8 mouse cellular contexts compared by ENCODE assay signal in genomic region chr3:95135023-95135422, GRCm38 (mm10). TPM values are rescaled to one million over a fixed set of nuclear protein-coding genes. Genes with fewer than 3 reads are reported as not detected.
DNase-seq lines count a peak whose midpoint lies in the region; ATAC-seq and TF ChIP-seq lines count a peak whose summit lies in the region.

No protein-coding gene starts in this region.

- peaks cover 29% of the 10 kb centered on the region for H3K36me3 ChIP-seq in embryonic facial prominence, embryonic 15.5 days
- peaks cover 9% of the 10 kb centered on the region for H3K36me3 ChIP-seq in spleen, adult 2 months (ENCODE audit: control insufficient read depth, insufficient read depth, low read length)

- TF ChIP-seq POLR2A in spleen, adult 2 months (IDR thresholded peaks at IDR 0.05; ENCODE audit: low read depth, low read length): no peak

- peak; percentile 75 to 81 for DNase-seq in adrenal gland, adult (ENCODE audit: inconsistent age in 2 of 2, low spot score in 1 of 2)
- no peak for DNase-seq in adrenal gland, postnatal 4 days (ENCODE audit: low spot score in 2 of 2)
- DNase-seq in adrenal gland, adult 18-20 months (ENCODE audit: low spot score in 2 of 2): peak; percentile 45 to 53
- DNase-seq in heart, postnatal 10 days: peak; percentile 56 to 64
- DNase-seq in kidney, postnatal 25 days: peak; percentile 86 to 88
- DNase-seq in lung, postnatal 25 days (ENCODE audit: low spot score): peak; percentile 60
- peak in 1 of 2 experiments; percentile 49 for DNase-seq in spleen, adult 2 months (ENCODE audit: low read depth in 1 of 2, low spot score in 2 of 2)

- no peak for ATAC-seq in embryonic facial prominence, embryonic 15.5 days (ENCODE audit: insufficient number of reproducible peaks, low FRiP score, low TSS enrichment, low read depth)

- intact Hi-C loops in heart, postnatal 10 days (cut with DNase I): no loop called here

- H3K27me3 ChIP-seq in embryonic facial prominence, embryonic 15.5 days: no peaks in the 10 kb centered on the region
- H3K27me3 ChIP-seq in spleen, adult 2 months (ENCODE audit: control insufficient read depth, insufficient read depth, low read length): no peaks in the 10 kb centered on the region

- TF ChIP-seq CTCF in spleen, adult 2 months (IDR thresholded peaks at IDR 0.05; ENCODE audit: extremely low read depth, insufficient read depth, insufficient read length, insufficient replicate concordance): no peak

- 0 out of 2 replicates have a peak overlapping the region, but pooled peaks have one; percentile 39 for H3K27ac ChIP-seq in embryonic facial prominence, embryonic 15.5 days (replicated peaks)
- peak overlapping the region; percentile 71 for H3K27ac ChIP-seq in spleen, adult 2 months (ENCODE audit: insufficient read depth, low read length)

- H3K9ac ChIP-seq in embryonic facial prominence, embryonic 15.5 days: peak overlapping the region; percentile 31; the same call in 1 of the 2 replicates

- peaks cover 19% of the 10 kb centered on the region for H3K4me1 ChIP-seq in embryonic facial prominence, embryonic 15.5 days
- H3K4me1 ChIP-seq in spleen, adult 2 months (ENCODE audit: control insufficient read depth, insufficient read depth, insufficient read length): peaks cover 30% of the 10 kb centered on the region

- 19% methylated on average over 6 of the region's 6 CpGs for WGBS in embryonic facial prominence, embryonic 15.5 days
- 3% methylated on average over 6 of the region's 6 CpGs for WGBS in spleen, adult 2 months

- peak overlapping the region; percentile 56 for H3K4me2 ChIP-seq in embryonic facial prominence, embryonic 15.5 days (replicated peaks)

- H3K9me3 ChIP-seq in embryonic facial prominence, embryonic 15.5 days (replicated peaks): no peaks in the 10 kb centered on the region

- H3K4me3 ChIP-seq in embryonic facial prominence, embryonic 15.5 days (replicated peaks): peak overlapping the region; percentile 37
- peak overlapping the region; percentile 47 for H3K4me3 ChIP-seq in spleen, adult 2 months (ENCODE audit: extremely low read depth, insufficient read depth, insufficient read length)

RNA-seq across cellular contexts. Expression of gene Lysmd1, which starts 1.1 kb away (rescaled TPM):
- total RNA-seq in adrenal gland, postnatal 4 days (2021): 10 to 100 TPM; 10.7 to 11.5 TPM
- 1 to 10 TPM; 6.6 to 7.8 TPM for total RNA-seq in adrenal gland, adult 18-20 months (2021)
- 16.9 and 17.4 TPM in 2 replicates for polyA plus RNA-seq in embryonic facial prominence, embryonic 15.5 days (2015; fragmentation: Nextera tagmentation; extraction: Ambion mirVana)
- total RNA-seq in heart, postnatal 10 days (2021): 1 to 10 TPM; 8.0 to 8.6 TPM
- 4.7 and 5.3 TPM in 2 replicates for polyA plus RNA-seq in spleen, adult 2 months (2012; rRNA removed)

RNA-seq across cellular contexts. Expression of gene Scnm1, which starts 1.2 kb away (rescaled TPM):
- 10 to 100 TPM; 53.4 to 53.9 TPM for total RNA-seq in adrenal gland, postnatal 4 days (2021)
- total RNA-seq in adrenal gland, adult 18-20 months (2021): 10 to 100 TPM; 25.6 to 33.4 TPM
- 73.0 and 79.5 TPM in 2 replicates for polyA plus RNA-seq in embryonic facial prominence, embryonic 15.5 days (2015; fragmentation: Nextera tagmentation; extraction: Ambion mirVana)
- total RNA-seq in heart, postnatal 10 days (2021): 10 to 100 TPM; 28.9 to 34.9 TPM
- polyA plus RNA-seq in spleen, adult 2 months (2012; rRNA removed): 25.2 and 29.4 TPM in 2 replicates

RNA-seq across cellular contexts. Expression of gene Tnfaip8l2, which starts 7.1 kb away (rescaled TPM):
- 1 to 10 TPM; 2.9 to 3.4 TPM for total RNA-seq in adrenal gland, postnatal 4 days (2021)
- 1 to 10 TPM; 3.0 to 4.5 TPM for total RNA-seq in adrenal gland, adult 18-20 months (2021)
- 6.6 and 7.6 TPM in 2 replicates for polyA plus RNA-seq in embryonic facial prominence, embryonic 15.5 days (2015; fragmentation: Nextera tagmentation; extraction: Ambion mirVana)
- 1 to 10 TPM; 1.7 to 1.8 TPM for total RNA-seq in heart, postnatal 10 days (2021)
- 89.1 and 132 TPM in 2 replicates for polyA plus RNA-seq in spleen, adult 2 months (2012; rRNA removed)

RNA-seq across cellular contexts. Expression of gene Tmod4, which starts 10.7 kb away (rescaled TPM):
- total RNA-seq in adrenal gland, postnatal 4 days (2021): 1 to 10 TPM; 3.7 to 7.8 TPM
- 1 to 10 TPM in 1 of 2 experiments, not detected in 1; 1.2 TPM for total RNA-seq in adrenal gland, adult 18-20 months (2021)
- polyA plus RNA-seq in embryonic facial prominence, embryonic 15.5 days (2015; fragmentation: Nextera tagmentation; extraction: Ambion mirVana): 1.7 and 3.8 TPM in 2 replicates
- total RNA-seq in heart, postnatal 10 days (2021): 1 to 10 TPM; 9.6 to 9.9 TPM
- polyA plus RNA-seq in spleen, adult 2 months (2012; rRNA removed): 0.69 and 0.91 TPM in 2 replicates

RNA-seq across cellular contexts. Expression of gene Vps72, which starts 24.2 kb away (rescaled TPM):
- total RNA-seq in adrenal gland, postnatal 4 days (2021): 10 to 100 TPM; 89.3 to 93.0 TPM
- total RNA-seq in adrenal gland, adult 18-20 months (2021): 10 to 100 TPM; 45.8 to 59.5 TPM
- polyA plus RNA-seq in embryonic facial prominence, embryonic 15.5 days (2015; fragmentation: Nextera tagmentation; extraction: Ambion mirVana): 142 and 162 TPM in 2 replicates
- total RNA-seq in heart, postnatal 10 days (2021): 10 to 100 TPM; 39.0 to 53.0 TPM
- 36.3 and 44.6 TPM in 2 replicates for polyA plus RNA-seq in spleen, adult 2 months (2012; rRNA removed)

Comparison
In these comparisons a context has a peak if more than half of its experiments do, and no peak if none do; other contexts are left out.
1. DNase-seq: peak in adrenal gland, adult (2 of 2), adrenal gland, adult 18-20 months (2 of 2), heart, postnatal 10 days (2 of 2), kidney, postnatal 25 days (2 of 2) and lung, postnatal 25 days (single experiment); none in adrenal gland, postnatal 4 days (0 of 2).